Mouse (Mus musculus) left cerebral cortex, adult 2 months (tissue): Measurements from ENCODE around the gene Fau. TPM values are rescaled to one million over a fixed set of nuclear protein-coding genes. Genes with fewer than 3 reads are reported as not detected.

Experiments
- DNase-seq, 2 experiments: peaks; one replicate each; pipeline ENCODE4 v3.0.0; 2021 to 2022; ENCODE audit warnings: low spot score in 2 of 2, mixed read lengths in 1 of 2; ENCODE audit errors: extremely low spot score in 1 of 2
- H3K27ac ChIP-seq: fragments of 200-600 bp; 2 replicates; pipeline ENCODE4 v1.8.1; 2022
- H3K4me3 ChIP-seq: fragments of 200-600 bp; 2 replicates; pipeline ENCODE4 v1.8.1; 2022
- CTCF ChIP-seq: fragments of 200-600 bp; IDR thresholded peaks from 2 replicates; pipeline ENCODE4 v1.8.1; 2022; ENCODE audit warnings: antibody characterized with exemption, mild to moderate bottlenecking, moderate library complexity
- intact Hi-C: fragments of 180-260 bp; cut with DNase I; formaldehyde crosslinking; loops from one replicate; pipeline ENCODE4 v1.15.1; 2025
- total RNA-seq, 2 experiments: library from RNA; stranded (reverse); gene quantifications; 2 replicates each; pipeline ENCODE4 v1.2.3; 2021

Fau gene
- total RNA-seq, 2 experiments from 2014 or later: 663 to 678 TPM

DNA sequence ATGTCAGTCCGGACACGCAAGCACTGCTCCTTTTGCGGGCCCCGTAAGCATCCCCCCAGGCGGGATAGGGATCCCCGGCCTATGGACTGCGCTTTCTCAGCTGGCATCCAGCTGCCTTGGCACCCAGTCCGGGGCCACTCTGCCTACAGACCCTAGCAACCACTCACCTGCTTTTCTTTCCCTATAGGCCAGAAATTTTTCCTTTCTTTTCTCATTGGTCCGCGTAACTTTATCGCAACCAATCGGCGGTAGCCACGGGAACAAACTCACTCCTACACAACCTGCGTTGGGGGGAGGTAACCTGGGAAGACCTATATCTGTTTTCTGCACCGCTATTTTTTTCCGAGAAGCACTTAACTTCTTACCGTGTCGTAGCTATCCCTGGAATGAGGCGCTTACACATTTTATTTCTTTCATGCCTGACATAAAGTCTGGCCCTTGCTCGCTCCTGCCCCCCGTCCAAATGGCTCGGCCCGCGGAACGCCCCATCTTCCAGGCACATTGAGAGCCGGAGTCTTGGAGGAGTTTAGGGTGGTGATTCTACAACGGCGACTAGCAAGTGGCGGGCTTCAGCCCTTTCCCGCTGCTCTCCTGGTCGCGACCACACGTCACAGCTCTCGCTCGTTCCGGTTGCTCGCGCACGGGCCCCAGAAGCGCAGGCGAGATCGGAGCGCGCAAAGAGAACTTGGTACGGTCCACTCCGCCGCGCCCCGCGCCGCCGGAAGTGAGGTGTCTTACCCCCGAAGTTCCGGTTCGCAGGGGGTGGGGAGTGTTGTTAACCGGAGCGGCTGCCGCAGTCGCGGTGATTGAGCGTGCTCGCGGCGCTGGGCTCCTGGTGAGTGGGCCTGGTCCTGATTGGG, 11.1 kb upstream of the Fau start, which contains the start of gene Syvn1:
Syvn1 (plus strand) TSS at position 283 of the 860 bp plus-strand sequence.
- TF ChIP-seq CTCF: no peak
- intact Hi-C loops: loop anchor here (1.0 to 10.0 kb wide), 5 partner anchors 11 to 262 kb away; partner anchors contain the start of genes Fau, Mrpl49, Pola2 and Snx15
- peak; percentile 89 for DNase-seq
- Histone ChIP-seq H3K4me3 (peak within 1 kb of the TSS; percentile 64), H3K27ac (peak within 1 kb of the TSS; percentile 99)

DNA sequence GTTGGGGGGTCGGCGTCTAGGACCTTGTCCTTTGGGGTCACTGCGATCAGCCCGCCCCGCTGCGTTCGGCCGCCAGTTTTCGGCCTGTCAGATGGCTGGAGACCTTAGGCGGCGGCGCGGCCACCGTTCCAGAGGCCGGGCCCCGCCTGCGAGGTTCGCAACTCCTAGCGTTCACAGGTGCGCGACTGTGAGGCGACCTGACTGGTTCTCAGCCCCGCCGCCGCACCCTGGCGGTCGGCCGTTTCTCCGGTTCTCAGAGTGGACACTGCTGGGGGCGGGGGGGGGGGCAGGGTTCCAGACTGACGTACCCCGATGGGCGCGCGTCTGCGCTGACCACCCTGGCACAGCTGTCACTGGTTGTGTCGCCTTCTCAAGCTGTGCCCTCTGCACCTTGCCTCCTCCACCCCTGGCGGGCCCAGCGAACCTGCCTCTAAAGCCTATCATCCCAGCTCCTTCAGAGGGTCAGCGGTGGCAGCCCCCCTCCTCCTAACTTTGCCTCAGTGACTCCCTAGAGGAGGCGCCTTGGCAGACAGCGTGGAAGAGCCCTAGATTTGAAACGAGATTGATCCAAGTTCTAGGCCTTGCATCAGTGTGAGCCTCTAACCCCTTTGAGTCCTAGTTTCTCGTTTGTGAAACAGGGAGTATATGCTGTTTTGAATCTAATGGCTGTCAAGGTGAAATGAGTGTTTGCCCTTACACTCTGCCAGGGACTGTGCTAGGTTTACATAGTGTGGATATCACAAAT, 10.3 kb upstream of the Fau start:
- no peak for DNase-seq

DNA sequence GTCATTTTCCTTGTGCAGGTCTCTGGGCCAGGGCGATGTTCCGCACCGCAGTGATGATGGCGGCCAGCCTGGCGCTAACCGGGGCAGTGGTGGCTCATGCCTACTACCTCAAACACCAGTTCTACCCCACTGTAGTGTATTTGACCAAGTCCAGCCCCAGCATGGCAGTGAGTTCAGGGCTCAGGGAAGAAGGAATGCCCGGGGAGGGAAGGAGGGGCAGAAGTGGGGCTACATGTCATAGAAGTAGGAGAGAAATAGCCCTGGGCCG, 9.8 kb upstream of the Fau start:
- intact Hi-C loops: loop anchor here (1.0 to 10.0 kb wide), 4 partner anchors 9 to 263 kb away; partner anchors contain the start of genes Fau, Mrpl49, Pola2 and Snx15
- TF ChIP-seq CTCF: no peak
- no peak for DNase-seq
- H3K27ac ChIP-seq: peak overlapping the region; percentile 99; the same call in 1 of the 2 replicates
- peak overlapping the region; percentile 64 for H3K4me3 ChIP-seq

More for the DNA sequence above, 10.3 kb upstream of the Fau start:
- intact Hi-C loops: loop anchor here (1.0 to 10.0 kb wide), 4 partner anchors 10 to 263 kb away; partner anchors contain the start of genes Fau, Mrpl49, Pola2 and Snx15
- Histone ChIP-seq H3K4me3 (peak overlapping the region; percentile 64), H3K27ac (peak overlapping the region; percentile 99)
- no peak for TF ChIP-seq CTCF

DNA sequence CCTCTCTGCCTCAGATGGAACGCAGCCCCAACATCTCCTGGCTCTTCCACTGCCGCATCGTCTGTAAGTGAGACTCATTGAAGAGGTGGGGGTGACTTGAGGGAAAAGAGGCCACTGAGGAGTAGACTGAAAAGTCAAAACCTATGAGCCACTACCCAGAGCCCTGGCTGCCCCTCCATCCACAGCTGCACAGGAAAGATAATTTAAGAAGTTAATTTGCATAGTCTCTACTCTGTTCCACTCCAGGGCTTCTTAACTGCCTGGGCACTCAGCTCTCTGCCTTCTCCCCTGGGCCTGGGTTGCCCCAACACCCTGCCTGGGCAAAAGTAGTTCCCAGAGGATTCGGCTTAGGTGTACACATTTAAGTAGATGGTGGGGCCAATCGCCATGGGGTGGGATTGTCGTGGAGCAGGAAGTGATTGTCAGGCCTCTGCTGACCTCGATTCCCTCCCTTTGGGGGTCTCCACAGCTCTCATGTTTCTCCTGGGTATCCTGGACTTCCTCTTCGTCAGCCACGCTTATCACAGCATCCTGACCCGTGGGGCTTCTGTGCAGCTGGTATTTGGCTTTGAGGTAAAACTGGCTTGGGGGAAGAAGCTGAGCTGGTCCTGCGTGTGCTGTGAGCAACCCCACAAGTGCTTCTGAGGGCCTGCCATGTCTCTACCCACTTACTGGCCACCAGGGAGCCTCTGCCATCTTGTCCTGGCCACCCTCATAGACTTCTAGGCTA, 8.8 kb upstream of the Fau start:
- TF ChIP-seq CTCF: no peak
- intact Hi-C loops: loop anchor here (5.0 to 10.0 kb wide), 2 partner anchors 78 to 264 kb away; partner anchors contain the start of gene Snx15

DNA sequence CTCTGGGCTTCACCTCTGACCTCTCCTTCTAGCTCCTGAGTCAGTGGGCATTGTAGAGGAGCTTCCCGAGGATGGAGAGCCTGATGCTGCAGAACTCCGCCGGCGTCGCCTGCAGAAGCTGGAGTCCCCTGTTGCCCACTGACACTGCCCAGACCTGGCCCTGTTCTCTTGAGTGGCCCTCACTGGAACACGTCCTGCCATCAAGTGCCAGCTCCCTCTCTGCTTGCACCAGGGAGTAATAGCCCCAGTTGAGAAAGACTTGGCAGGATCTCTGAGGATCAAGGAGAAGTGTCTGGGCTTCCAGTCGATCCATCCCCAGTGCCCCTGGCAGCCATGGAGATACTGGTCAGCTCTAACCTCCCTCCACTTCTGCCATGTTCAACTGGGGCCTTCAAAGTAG, 5.1 kb upstream of the Fau start:
- no peak for TF ChIP-seq CTCF
- Histone ChIP-seq H3K27ac (no peak overlapping the region), H3K4me3 (no peak overlapping the region)
- intact Hi-C loops: no loop called here
- no peak for DNase-seq

More for the DNA sequence above, 8.8 kb upstream of the Fau start:
- H3K27ac ChIP-seq: no peak overlapping the region
- DNase-seq: no peak
- H3K4me3 ChIP-seq: no peak overlapping the region

DNA sequence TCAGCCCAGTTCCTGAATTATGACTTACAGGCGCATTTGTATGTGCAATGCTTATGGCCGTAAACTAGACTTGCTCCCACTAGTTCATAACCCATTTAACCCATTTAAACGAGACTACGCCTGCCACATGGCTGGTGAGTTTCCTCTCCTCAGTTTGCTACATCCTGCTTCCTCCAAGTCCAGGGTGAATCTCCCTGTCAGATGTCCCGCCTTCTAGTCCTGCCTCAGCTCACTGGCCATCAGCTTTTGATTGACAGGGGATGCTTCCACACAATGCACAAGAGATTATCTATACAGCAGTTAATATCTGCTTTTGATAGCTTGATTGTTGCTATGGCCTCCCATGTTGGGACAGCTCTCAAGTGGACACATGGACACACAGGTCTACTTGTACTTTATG, 3.3 kb upstream of the Fau start:
- no peak overlapping the region for H3K4me3 ChIP-seq
- intact Hi-C loops: no loop called here
- no peak for DNase-seq
- TF ChIP-seq CTCF: no peak
- no peak overlapping the region for H3K27ac ChIP-seq

DNA sequence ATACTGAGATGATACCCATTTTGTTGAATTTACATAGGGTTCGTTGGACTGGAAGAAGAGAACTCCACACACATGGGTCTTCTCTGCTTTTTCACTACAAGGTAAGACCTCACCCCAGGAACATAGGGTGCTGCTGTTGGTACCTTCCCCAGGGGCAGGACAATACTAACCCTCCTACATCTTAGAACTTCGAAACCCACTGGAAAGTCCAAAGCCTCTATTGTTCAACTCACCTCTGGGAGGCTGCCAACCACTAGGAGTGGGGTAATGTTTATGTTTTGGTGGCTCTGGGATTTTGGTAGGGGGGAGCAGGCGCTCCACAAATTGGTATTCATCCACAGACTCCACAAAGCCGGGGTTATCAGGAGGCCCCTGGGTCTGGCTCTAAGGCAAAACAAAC, 948 bp upstream of the Fau start:
- no peak for TF ChIP-seq CTCF
- DNase-seq: no peak
- intact Hi-C loops: loop anchor here (1.0 kb wide), 1 partner anchor 9 kb away; no protein-coding TSS in a partner anchor
- peak overlapping the region; percentile 86 for H3K4me3 ChIP-seq
- no peak overlapping the region for H3K27ac ChIP-seq

DNA sequence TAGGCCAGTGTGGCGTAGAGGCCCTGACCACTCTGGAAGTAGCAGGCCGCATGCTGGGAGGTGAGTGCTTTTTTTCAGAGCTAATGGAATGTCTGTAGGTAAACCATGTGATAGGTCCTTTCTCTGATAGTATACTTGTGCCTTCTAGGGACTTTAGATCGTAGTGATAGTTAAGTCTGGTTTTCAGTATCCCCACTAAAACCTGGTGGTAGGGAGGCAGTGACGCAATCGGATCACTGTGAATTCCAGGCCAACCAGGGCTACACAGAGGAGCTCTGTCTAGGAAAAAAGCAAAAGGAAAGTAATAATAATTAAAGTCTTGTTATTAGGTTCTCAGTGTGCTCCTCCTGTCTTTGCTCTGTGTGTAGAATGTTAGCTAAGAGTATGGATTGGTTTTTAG, 869 bp downstream of the Fau start:
- DNase-seq: no peak
- TF ChIP-seq CTCF: no peak
- H3K27ac ChIP-seq: peak overlapping the region; percentile 94
- peak overlapping the region; percentile 86 for H3K4me3 ChIP-seq
- intact Hi-C loops: no loop called here

DNA sequence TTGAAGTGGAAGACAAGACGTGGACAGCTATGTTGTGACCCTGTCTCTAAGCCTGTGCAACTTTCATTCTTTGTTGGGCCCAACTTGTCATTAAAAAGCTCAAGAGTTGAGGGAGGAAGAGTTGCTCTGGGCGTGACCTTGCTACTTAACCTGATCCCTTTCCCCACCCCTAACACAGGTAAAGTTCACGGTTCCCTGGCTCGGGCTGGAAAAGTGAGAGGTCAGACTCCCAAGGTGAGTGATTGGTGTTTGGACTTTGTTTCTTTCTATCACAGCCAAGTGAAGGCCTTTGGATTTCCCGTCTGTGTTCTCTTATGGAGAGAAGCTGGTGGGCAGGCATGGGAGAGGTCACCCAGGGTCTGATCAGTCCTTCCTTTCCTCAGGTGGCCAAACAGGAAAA, 1.3 kb downstream of the Fau start:
- DNase-seq: no peak
- Histone ChIP-seq H3K27ac (no peak overlapping the region), H3K4me3 (peak overlapping the region; percentile 86)
- no peak for TF ChIP-seq CTCF
- intact Hi-C loops: no loop called here

DNA sequence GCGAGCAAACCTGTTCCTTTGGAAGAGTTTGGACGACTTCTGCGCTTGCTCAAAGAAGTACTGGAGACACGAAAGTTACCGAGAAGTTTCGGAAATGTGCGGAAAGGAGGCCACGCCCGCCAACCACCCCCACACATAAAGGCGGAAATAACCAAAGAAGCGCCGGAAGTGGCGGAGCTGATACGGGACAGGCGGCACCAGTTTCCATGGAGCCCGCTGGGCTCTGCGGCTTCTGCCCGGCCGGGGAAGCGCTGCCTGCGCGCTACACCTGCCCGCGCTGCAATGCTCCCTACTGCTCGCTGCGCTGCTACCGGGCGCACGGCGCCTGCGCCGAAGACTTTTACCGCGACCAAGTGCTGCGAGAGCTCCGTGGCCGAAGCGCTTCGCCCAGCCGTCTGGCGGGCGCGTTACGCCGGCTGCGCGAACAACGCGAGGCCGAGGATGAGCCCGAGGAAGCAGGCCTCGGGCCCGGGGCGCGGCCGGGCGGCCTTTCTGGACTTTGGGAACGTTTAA, 3.4 kb downstream of the Fau start, which contains the start of gene Znhit2:
Znhit2 (plus strand) TSS at position 172 of the 513 bp plus-strand sequence.
- intact Hi-C loops: loop anchor here (2.0 kb wide), 1 partner anchor 24 kb away; the partner anchor contains the start of genes Cdca5 and Zfpl1
- Histone ChIP-seq H3K27ac (peak within 1 kb of the TSS; percentile 93), H3K4me3 (peak within 1 kb of the TSS; percentile 51)
- peak; percentile 12; the same call in 1 of the 2 replicates for TF ChIP-seq CTCF
- DNase-seq: peak; percentile 91 to 93

DNA sequence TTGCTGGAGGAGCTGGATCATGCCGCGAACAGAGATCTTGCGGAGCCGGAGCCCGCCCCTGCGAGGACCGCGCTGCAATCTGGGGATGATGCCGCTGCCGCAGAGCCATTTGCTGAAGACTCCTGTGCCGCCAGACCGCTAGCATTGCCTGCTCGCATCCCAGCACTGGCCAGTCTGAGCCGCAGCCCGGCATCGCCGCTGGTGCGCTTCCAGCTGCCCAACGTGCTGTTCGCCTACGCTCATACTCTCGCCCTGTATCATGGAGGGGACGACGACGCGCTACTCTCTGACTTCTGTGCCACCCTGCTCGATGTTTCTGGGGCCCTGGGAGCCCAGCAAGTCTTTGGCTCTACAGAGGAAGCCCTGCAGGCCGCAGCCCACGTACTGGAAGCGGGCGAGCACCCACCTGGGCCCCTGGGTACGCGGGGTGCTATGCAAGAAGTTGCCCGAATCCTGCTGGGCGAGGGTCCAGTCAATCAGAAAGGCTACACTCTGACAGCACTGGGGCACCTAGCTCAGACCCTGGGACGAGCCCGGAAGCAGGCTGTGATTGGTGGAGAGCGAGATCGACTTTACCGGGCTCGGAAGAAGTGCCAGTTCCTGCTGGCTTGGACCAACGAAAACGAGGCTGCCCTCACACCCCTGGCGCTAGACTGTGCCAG, 4.1 kb downstream of the Fau start:
- intact Hi-C loops: loop anchor here (2.0 kb wide), 1 partner anchor 23 kb away; the partner anchor contains the start of genes Cdca5 and Zfpl1
- no peak for TF ChIP-seq CTCF
- peak overlapping the region; percentile 93 for H3K27ac ChIP-seq
- H3K4me3 ChIP-seq: peak overlapping the region; percentile 51
- DNase-seq: peak; percentile 43 to 51
